Mouse (Mus musculus) midbrain, embryonic 15.5 days (tissue): ENCODE results near the gene 1700092M07Rik. TPM values are rescaled to one million over a fixed set of nuclear protein-coding genes. Genes with fewer than 3 reads are reported as not detected.

Experiments
- ATAC-seq: fragments of 200-750 bp; cut with Nextera tagmentation; replicated peaks from 2 replicates; pipeline ENCODE4 v1.8.0; 2017; ENCODE audit warnings: moderate TSS enrichment
- H3K27ac ChIP-seq: fragments of 300-500 bp; sonication (generic); 2 replicates; pipeline ENCODE4 v1.5.1; 2015; ENCODE audit warnings: mild to moderate bottlenecking, inconsistent platforms
- H3K27me3 ChIP-seq: fragments of 300-500 bp; sonication (generic); replicated peaks from 2 replicates; pipeline ENCODE4 v1.6.1; 2015; ENCODE audit warnings: inconsistent platforms
- H3K36me3 ChIP-seq: fragments of 300-500 bp; sonication (generic); replicated peaks from 2 replicates; pipeline ENCODE4 v1.6.1; 2015; ENCODE audit warnings: inconsistent platforms
- H3K4me1 ChIP-seq: fragments of 300-500 bp; sonication (generic); 2 replicates; pipeline ENCODE4 v1.6.1; 2015; ENCODE audit warnings: inconsistent platforms
- H3K4me2 ChIP-seq: fragments of 300-500 bp; sonication (generic); 2 replicates; pipeline ENCODE4 v1.6.1; 2015; ENCODE audit warnings: inconsistent platforms, mild to moderate bottlenecking, moderate library complexity
- H3K4me3 ChIP-seq: fragments of 300-500 bp; sonication (generic); 2 replicates; pipeline ENCODE4 v1.5.1; 2015; ENCODE audit warnings: mild to moderate bottlenecking, inconsistent platforms
- H3K9ac ChIP-seq: fragments of 300-500 bp; sonication (generic); 2 replicates; pipeline ENCODE4 v1.6.1; 2015; ENCODE audit warnings: mild to moderate bottlenecking, inconsistent platforms
- H3K9me3 ChIP-seq: fragments of 300-500 bp; sonication (generic); 2 replicates; pipeline ENCODE4 v1.6.1; 2016; ENCODE audit warnings: inconsistent platforms
- WGBS: fragments of 180-500 bp; shearing (Covaris S2); methylation state at CpG from one replicate; pipeline ENCODE4 v1.1.7; 2015; ENCODE audit warnings: mixed read lengths; 5-methylcytosine and 5-hydroxymethylcytosine counted together
- polyA plus RNA-seq: library from polyadenylated mRNA; unstranded; fragments of >200 nt; fragmentation: Nextera tagmentation; extraction: Ambion mirVana; gene quantifications from 2 replicates; pipeline ENCODE4 v1.2.1, GENCODE M21; 2015

The 1700092M07Rik gene
- polyA plus RNA-seq, 1 experiment from 2014 or later = 1.7 TPM

DNA sequence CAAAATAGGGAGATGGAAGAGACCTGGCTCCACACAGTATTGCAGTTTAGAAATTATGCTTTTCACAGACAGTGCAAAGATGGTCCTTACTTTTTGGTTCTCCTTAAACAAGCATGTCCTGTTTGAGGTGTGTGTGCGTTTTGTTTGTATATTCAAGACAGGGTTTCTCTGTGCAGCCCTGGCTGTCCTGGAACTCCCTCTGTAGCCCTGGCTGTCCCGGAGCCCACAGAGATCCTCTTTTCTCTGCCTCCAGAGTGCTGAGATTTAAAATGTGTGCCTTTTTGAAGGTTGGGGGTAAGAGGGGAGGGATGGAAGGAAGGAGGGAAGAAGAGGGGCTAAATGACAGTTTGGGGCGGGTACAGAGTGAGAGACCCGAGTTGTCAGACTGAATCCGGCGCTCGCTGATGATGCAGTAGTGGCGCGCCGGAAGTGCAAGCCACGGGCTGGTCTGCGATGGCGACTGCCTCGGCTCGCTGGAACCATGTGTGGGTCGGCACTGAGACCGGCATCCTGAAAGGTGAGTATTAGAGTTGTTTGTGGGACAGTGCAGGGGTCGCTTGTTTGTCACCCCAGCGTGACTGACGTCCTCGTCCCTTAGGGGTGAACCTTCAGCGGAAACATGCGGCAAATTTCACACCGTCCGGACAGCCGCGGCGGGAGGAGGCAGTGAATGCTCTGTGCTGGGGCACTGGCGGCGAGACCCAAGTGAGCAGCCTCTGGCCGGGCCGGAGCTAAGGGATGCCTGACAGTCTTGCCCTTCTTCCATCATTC, 4.9 kb upstream of the 1700092M07Rik start, which contains the start of gene Wdr74:
TSS of gene Wdr74 (plus strand) at position 439 of the 771 bp plus-strand sequence.
- H3K27me3 ChIP-seq = no peaks in the 10 kb centered on the region
- H3K4me3 ChIP-seq = peak within 1 kb of the TSS; percentile 87
- peak within 1 kb of the TSS; percentile 75 for H3K4me2 ChIP-seq
- WGBS = under 1% methylated on average over 32 of the region's 32 CpGs
- no peaks in the 10 kb centered on the region for H3K9me3 ChIP-seq
- peak; percentile 95 for ATAC-seq
- H3K36me3 ChIP-seq = peaks cover 15% of the 10 kb centered on the region; the same call in 1 of the 2 replicates
- H3K27ac ChIP-seq = peak within 1 kb of the TSS; percentile 86
- H3K4me1 ChIP-seq = peaks cover 18% of the 10 kb centered on the region
- H3K9ac ChIP-seq = peak within 1 kb of the TSS; percentile 61

- WGBS = 3% methylated on average over 11 of the region's 11 CpGs
- Histone ChIP-seq H3K27me3 (no peaks in the 10 kb centered on the region), H3K9me3 (no peaks in the 10 kb centered on the region), H3K4me1 (peaks cover 24% of the 10 kb centered on the region), H3K9ac (peak overlapping the region; percentile 61), H3K4me3 (peak overlapping the region; percentile 87), H3K27ac (peak overlapping the region; percentile 86; the same call in 1 of the 2 replicates), H3K36me3 (peaks cover 15% of the 10 kb centered on the region; the same call in 1 of the 2 replicates), H3K4me2 (peak overlapping the region; percentile 75)
- no peak for ATAC-seq
These were observed 4.4 kb upstream of the 1700092M07Rik start for GRCm38 (mm10) chr19:8736160-8736467.

- Histone ChIP-seq H3K4me2 (no peak overlapping the region), H3K36me3 (peaks cover 23% of the 10 kb centered on the region), H3K4me1 (peaks cover 39% of the 10 kb centered on the region), H3K9me3 (no peaks in the 10 kb centered on the region), H3K27ac (no peak overlapping the region), H3K9ac (no peak overlapping the region), H3K27me3 (no peaks in the 10 kb centered on the region), H3K4me3 (no peak overlapping the region)
- no peak for ATAC-seq
- 91% methylated on average over 7 of the region's 7 CpGs for WGBS
These were observed 1.6 kb upstream of the 1700092M07Rik start for GRCm38 (mm10) chr19:8738911-8739310.

- 94% methylated on average over 6 of the region's 6 CpGs for WGBS
- Histone ChIP-seq H3K4me1 (peaks cover 39% of the 10 kb centered on the region), H3K4me3 (no peak overlapping the region), H3K27me3 (no peaks in the 10 kb centered on the region), H3K9ac (no peak overlapping the region), H3K27ac (no peak overlapping the region), H3K9me3 (no peaks in the 10 kb centered on the region), H3K4me2 (no peak overlapping the region), H3K36me3 (peaks cover 23% of the 10 kb centered on the region)
- no peak for ATAC-seq
These were observed 872 bp upstream of the 1700092M07Rik start for GRCm38 (mm10) chr19:8739646-8740045.

DNA sequence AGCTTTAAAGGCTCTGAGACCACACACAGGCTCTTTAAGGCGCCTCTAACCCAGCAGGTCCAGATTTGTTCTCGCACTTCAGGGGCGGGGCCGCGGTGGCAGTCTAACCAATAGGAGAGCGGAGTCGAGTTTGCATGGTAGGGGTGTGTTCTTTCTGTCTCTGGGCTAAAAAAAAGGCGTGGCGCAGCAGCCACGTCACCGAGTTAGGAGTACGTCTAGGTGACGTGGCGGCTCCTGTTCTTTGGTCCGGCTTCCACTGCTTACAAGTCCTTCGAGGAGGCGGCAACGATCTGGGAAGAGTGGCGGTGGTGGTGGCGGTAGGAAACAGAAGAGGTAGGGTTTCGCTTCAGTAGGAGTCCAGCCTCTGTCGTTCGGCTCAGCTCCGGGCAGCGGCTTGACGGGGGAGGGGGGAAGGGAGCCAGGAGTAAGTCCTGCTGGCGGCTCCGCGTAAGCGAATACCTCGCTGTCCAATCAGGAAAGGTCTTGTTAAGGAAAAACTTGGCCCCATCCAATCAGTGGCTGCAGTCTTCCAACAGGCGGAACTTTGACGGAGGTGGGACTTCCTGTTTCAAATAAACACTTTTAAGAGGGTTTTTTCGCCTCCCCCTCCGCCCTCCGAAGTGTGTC, 838 bp downstream of the 1700092M07Rik start, which contains the start of gene Stx5a:
TSS of gene Stx5a (plus strand) at position 171 of the 627 bp plus-strand sequence.
- Histone ChIP-seq H3K4me3 (peak within 1 kb of the TSS; percentile 75), H3K9ac (peak within 1 kb of the TSS; percentile 71), H3K36me3 (peaks cover 38% of the 10 kb centered on the region), H3K4me2 (peak within 1 kb of the TSS; percentile 93), H3K27ac (peak within 1 kb of the TSS; percentile 97), H3K9me3 (no peaks in the 10 kb centered on the region), H3K27me3 (no peaks in the 10 kb centered on the region), H3K4me1 (peaks cover 31% of the 10 kb centered on the region)
- ATAC-seq = peak; percentile 98
- WGBS = under 1% methylated on average over 36 of the region's 36 CpGs

DNA sequence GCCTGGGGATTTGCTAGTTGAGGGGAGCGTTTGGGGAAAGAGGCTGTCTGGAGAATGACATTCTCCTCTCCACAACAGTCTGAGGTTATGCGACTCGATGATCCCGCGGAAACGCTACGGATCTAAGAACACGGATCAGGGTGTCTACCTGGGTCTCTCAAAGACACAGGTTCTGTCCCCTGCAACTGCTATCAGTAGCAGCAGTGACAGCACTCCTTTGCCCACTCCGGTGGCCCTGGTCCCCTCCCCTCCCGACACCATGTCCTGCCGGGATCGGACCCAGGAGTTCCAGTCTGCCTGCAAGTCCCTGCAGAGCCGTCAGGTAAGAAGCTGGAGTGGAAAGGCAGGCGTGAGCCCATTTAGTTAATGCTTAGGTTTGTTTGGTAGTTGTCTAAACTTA, 1.7 kb downstream of the 1700092M07Rik start:
- H3K27ac ChIP-seq = peak overlapping the region; percentile 97
- no peaks in the 10 kb centered on the region for H3K27me3 ChIP-seq
- H3K36me3 ChIP-seq = peaks cover 46% of the 10 kb centered on the region
- peaks cover 25% of the 10 kb centered on the region for H3K4me1 ChIP-seq
- no peaks in the 10 kb centered on the region for H3K9me3 ChIP-seq
- WGBS = 32% methylated on average over 14 of the region's 14 CpGs
- H3K9ac ChIP-seq = peak overlapping the region; percentile 71
- no peak for ATAC-seq
- peak overlapping the region; percentile 75 for H3K4me3 ChIP-seq
- H3K4me2 ChIP-seq = peak overlapping the region; percentile 93

GRCm38 (mm10) chr19:8745382-8745781, 4.9 kb downstream of the 1700092M07Rik start:
- ATAC-seq = no peak
- peaks cover 62% of the 10 kb centered on the region for H3K36me3 ChIP-seq
- 95% methylated on average over 1 of the region's 1 CpGs for WGBS

GRCm38 (mm10) chr19:8747368-8747767, 6.8 kb downstream of the 1700092M07Rik start:
- Histone ChIP-seq H3K36me3 (peaks cover 72% of the 10 kb centered on the region), H3K27ac (no peak overlapping the region), H3K9me3 (no peaks in the 10 kb centered on the region), H3K9ac (no peak overlapping the region), H3K4me1 (peaks cover 10% of the 10 kb centered on the region), H3K4me3 (no peak overlapping the region), H3K27me3 (no peaks in the 10 kb centered on the region), H3K4me2 (no peak overlapping the region)
- WGBS = 71% methylated on average over 2 of the region's 2 CpGs
- no peak for ATAC-seq

More at GRCm38 (mm10) chr19:8745382-8745781, 4.9 kb downstream of the 1700092M07Rik start:
- Histone ChIP-seq H3K4me3 (no peak overlapping the region), H3K9ac (no peak overlapping the region), H3K4me1 (peaks cover 23% of the 10 kb centered on the region), H3K4me2 (no peak overlapping the region), H3K27me3 (no peaks in the 10 kb centered on the region), H3K9me3 (no peaks in the 10 kb centered on the region), H3K27ac (no peak overlapping the region)

GRCm38 (mm10) chr19:8755652-8756051, 15.1 kb downstream of the 1700092M07Rik start:
- ATAC-seq = no peak
- no peaks in the 10 kb centered on the region for H3K9me3 ChIP-seq
- H3K4me2 ChIP-seq = peak overlapping the region; percentile 61; the same call in 1 of the 2 replicates
- 80% methylated on average over 3 of the region's 3 CpGs for WGBS
- H3K9ac ChIP-seq = no peak overlapping the region
- peaks cover 23% of the 10 kb centered on the region for H3K36me3 ChIP-seq
- H3K4me3 ChIP-seq = no peak overlapping the region
- peaks cover 28% of the 10 kb centered on the region for H3K4me1 ChIP-seq
- H3K27me3 ChIP-seq = no peaks in the 10 kb centered on the region
- no peak overlapping the region for H3K27ac ChIP-seq

DNA sequence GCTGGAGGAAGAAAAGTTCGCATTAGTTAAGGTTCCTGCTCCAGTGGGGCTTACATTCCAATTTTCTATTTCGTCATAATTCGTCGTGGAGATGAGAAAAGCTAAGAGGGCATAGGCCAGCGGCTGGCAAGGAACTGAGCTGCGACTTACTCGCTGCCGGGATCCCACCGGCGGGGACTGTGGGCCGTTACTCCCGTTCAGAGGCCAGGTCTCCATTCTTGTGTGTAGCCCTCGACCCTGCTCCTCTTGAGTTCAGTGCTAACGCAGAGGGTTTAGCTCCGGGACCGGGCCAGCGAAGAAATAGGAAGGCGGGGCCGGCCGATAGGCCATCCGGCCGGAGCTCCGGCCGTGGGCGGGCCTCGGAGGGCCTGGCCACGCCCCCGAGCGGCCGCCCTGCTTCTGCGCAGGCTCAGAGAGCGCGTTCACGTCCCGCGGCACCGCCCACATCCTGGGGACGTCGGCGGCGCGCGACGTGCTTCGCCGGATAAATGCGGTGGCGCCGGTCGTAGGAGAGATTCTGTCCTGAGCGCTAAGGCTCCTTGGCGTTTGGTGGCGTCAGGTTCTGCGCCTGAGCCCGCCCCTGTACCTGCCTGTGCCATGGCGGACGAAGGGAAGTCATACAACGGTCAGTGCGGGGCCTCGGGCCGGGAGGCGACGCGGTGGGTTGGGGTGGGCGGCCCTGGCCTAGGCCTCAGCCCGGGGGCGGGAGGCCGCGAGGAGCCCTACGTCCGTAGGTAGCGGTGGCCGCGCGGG, 16.3 kb downstream of the 1700092M07Rik start, which contains the start of gene Nxf1:
TSS of gene Nxf1 (plus strand) at position 439 of the 753 bp plus-strand sequence.
- H3K9ac ChIP-seq = peak within 1 kb of the TSS; percentile 85
- H3K4me1 ChIP-seq = peaks cover 28% of the 10 kb centered on the region
- H3K36me3 ChIP-seq = peaks cover 13% of the 10 kb centered on the region; the same call in 1 of the 2 replicates
- ATAC-seq = peak; percentile 94
- H3K27ac ChIP-seq = peak within 1 kb of the TSS; percentile 88
- WGBS = under 1% methylated on average over 75 of the region's 75 CpGs
- H3K9me3 ChIP-seq = no peaks in the 10 kb centered on the region
- peak within 1 kb of the TSS; percentile 83 for H3K4me3 ChIP-seq
- no peaks in the 10 kb centered on the region for H3K27me3 ChIP-seq
- peak within 1 kb of the TSS; percentile 61 for H3K4me2 ChIP-seq

DNA sequence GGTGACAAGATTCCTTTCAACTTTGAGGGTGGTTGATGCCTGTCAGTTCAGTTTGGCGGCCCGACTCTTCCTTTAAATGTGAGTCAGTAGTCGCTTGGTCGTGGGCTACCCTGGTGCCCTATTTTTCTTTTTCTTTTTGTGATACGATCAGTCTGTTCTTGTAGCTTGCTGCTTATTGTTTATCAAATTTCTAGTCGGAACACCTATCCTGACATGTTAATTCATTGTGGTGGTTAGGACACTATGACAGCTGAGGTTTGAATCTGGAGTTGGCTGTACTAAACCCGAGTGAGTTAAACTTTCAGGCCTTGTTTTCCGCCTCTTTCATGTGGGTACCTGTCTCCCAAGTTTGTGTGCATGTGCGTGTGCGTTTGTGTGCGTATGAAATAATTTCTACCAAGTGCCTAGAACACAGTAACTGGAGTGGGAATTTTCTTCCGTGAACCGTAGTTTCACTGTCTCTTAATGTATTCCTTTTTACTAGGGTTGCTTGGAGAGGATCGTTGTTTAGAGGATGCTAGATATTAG, 17.0 kb downstream of the 1700092M07Rik start:
- H3K27me3 ChIP-seq = no peaks in the 10 kb centered on the region
- peaks cover 14% of the 10 kb centered on the region; the same call in 1 of the 2 replicates for H3K36me3 ChIP-seq
- no peak; the same call in 1 of the 2 replicates for ATAC-seq
- peaks cover 28% of the 10 kb centered on the region for H3K4me1 ChIP-seq
- peak overlapping the region; percentile 83 for H3K4me3 ChIP-seq
- 5% methylated on average over 14 of the region's 14 CpGs for WGBS
- no peaks in the 10 kb centered on the region for H3K9me3 ChIP-seq
- peak overlapping the region; percentile 88 for H3K27ac ChIP-seq
- peak overlapping the region; percentile 85 for H3K9ac ChIP-seq
- H3K4me2 ChIP-seq = peak overlapping the region; percentile 61
